Mouse (Mus musculus) ovary, postnatal 36 days (tissue): ENCODE data around the gene Ids.
"Not testable (repeated sequence)": the region's sequence is repeated elsewhere in the genome, so short reads cannot be mapped to it uniquely, and the experiment has no call there.

ENCODE experiments used
- DNase-seq: peaks from one replicate; pipeline ENCODE4 v3.0.0; 2022; ENCODE audit warnings: low spot score, mixed read lengths

The Ids gene

DNA sequence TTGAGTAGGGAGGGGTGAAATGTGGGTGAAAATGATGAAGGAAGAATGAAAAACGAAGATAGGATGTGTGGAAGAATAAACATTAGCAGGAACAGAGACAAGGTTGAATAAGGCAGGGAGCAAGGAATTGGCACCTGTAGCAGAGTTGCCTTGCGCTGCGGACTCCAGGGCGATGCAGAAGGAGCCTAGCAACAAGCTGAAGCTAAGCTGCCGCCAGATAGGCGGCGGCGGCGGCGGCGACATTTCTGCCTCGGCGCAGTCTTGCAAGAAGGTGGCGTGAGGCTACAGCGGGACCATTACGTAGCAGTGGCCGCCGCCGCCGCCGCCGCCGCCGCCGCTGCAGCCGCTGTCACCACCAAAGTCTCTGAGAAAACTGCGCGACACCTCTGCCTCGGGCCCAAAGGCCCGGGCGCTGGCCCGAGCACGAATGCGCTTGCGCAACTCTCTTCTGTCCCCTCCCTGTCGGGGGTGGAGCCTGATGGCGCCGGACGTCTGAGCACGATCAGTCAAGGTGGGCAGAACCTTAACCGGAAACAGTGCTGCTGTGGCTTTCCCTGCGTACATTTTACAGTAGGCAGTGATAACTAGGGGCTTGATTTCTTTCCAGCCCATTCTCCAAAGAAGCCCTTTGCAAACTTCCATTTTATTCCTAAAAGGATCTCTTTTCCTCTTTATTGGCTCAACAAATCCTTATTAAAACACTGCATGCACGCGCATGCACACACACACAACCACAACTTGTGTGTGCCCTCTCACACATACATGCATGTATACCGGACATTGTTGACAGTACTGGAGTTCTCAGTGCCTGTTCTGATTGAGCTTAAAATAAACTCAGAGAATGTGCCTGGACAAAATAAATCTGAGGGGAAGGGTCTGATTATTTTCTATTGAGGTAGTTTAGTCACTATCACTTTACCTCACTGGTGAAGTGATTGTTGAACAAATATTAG is at the start of gene Ids:
Gene Ids (minus strand): TSS at position 424 of the 953 bp plus-strand sequence.
- peak; percentile 82 for DNase-seq

DNA sequence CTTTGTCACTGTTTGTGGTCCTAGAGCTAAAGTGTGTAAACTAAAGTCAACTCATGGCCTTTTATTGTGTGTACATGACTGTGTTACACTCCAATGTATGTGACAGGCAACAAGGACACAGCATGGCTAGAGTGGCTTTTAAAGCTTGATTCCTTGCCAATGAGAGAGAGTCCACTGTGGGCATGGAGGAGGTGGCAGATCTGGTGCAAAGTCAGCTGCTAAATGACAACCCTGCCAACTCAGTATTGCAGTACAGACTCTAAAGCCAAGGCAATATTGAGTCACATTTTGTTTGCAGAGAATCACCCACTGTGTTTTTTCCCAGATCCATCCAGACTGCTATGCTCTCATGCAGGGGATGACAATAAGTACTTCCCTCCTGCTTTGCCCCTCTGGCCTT is 27.8 kb upstream of the Ids start:
- DNase-seq, result not testable (repeated sequence)

DNA sequence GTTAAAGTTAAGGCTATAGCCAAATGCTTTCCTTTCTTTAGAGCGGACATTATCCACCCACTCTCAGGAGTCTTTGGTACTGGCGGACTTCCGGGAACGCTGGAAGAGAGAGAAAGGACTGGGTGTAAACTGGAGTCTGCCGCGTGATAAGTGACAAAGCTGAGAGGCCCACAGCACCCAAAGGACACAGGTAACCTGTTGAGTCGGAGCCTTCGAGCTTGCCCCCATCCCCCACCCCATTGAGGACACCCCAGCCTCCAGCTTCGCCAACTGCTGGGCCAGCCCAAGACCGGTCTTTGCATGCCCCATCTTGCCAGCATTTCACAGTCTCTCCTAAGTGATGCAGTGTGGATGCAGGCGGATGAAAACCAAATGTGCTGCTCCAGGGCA is 21.1 kb upstream of the Ids start:
- DNase-seq, result peak; percentile 10

DNA sequence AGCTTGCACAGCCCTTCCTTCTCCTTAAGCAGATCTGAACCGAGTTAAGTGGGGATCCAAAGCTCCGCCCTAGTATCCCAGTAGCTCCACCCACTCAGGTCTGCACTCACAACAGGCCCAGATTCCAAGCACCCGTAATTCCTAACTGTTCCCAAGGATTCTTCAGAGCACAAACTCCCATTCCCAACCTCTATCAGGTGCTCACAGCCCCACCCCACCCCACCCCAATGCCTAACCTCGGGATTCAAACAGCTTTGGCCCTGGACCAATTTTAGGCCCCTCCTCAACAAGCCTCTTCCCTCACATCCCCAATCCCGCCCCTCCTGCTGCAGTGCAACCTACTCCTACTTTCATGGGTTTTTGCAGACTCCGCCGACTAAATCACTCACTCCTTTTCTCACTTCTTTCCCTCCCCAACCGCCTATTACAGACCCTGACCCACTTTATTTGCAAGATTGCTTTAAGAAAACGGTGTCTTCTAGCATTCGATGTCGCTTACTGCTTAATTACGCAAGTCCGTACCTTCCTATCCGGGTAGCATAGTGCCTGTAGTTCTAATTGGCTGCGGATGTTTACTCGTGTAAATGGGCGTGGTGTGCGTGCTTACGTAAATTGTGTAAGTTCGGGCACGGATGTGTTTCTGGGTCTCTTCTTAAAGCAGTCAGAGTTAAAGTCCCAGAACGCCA is 20.5 kb upstream of the Ids start, which contains the start of gene 1110012L19Rik:
Gene 1110012L19Rik (plus strand): TSS at position 602 of the 686 bp plus-strand sequence.
- peak; percentile 45 for DNase-seq

DNA sequence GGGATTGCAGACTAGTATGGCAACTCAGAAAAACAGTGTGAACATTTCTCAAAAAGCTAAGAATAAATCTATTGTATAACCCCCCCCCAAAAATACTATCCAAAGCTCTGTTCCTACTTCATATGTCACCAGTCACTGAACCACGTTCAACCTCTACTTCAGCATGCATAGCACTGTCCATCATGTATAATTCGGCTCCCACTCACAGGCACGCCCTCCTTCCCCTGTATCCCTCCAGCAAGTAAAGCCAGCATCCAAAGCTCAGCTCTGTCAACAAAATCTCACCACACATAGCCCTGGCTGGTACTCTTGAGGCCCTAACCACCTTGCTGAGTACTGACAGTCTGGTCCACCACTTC is 20.0 kb upstream of the Ids start:
- no peak for DNase-seq

DNA sequence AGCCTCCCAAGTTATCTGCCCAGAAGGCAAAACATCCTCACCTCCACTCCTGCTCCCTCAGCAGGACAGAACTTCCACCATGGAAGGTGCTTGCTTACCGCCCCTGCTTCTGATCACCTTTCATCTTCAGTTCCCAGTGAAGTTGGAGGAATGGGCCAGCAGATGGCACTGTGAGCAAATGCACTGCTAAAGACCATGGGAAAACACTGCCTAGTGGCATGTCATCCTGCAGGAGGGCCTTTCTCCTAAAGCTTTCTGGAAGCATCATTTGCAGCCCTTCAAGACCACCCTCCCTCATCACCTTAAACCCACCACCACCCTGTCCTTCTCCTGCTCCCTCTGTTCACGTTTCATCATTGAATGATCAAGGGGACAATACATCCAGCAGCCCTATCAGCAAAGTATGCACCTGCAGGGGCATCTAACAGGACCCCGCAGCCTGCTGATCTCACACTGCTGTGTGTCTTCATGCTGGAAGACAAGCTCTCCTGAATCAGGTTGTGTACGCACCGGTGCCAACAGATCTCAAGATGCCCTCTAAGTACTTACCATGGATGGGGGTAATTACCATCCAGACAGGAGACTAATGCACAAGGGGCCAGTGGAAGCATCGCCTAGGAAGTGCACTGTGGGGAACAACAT is 9.7 kb upstream of the Ids start:
- not testable (repeated sequence) for DNase-seq

DNA sequence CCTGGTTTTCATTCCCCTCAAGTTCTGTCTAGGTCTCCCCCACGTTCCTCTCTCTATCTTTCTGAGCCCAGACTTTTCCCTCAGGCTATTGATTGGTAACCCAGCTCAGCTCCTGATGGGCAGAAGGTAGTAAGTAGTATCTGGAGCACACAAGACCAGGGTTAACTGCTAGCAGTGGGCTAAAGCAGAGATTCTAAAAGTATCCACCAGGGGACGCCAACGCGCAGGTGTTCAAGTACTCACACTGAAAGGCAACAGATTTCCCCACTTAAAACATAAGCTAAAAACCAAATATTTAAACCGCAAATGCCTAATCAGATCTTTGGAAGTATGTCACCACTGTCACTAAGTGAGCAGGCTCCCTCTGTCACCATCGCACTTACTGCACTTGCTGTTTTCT is 4.9 kb upstream of the Ids start:
- DNase-seq, result not testable (repeated sequence)

DNA sequence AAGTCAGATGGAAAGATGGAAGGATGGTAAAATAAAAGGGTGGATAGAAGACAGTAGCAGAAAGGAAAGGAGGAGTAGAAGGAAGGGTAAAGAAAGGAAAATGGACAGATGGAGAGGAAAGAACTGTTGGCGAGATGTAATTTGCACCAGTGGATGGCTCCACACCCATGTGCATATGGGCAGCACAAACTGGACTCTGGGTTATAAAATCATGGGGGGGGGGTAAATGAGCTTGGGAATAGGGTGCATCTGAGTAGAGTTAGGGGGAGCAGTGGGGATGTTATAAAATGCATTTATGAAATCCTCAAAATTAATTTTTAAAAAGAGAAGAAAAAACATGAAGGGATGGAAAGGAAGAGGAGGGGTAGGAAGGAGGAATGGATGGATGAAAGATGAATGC is 682 bp downstream of the Ids start:
- no peak for DNase-seq

DNA sequence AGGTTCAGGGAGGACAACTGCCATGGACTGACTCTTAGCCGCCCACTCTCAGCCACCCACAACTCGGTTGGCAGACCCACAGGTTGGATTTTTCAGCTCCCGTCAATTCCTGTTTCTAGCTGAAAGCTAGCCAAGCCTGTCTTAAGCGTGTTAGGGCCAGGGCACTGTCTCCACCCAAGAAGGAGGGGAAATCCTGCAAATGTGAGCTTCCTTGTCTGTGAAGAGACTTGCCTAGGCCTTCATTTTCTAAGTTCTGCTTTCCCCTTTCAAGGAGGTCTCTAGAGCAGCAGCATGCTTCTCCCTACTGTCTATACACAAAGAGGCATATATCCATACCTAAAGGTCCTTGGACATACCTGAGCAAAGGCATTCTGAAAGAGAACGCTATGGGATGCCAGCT is 1.4 kb downstream of the Ids start:
- no peak for DNase-seq

DNA sequence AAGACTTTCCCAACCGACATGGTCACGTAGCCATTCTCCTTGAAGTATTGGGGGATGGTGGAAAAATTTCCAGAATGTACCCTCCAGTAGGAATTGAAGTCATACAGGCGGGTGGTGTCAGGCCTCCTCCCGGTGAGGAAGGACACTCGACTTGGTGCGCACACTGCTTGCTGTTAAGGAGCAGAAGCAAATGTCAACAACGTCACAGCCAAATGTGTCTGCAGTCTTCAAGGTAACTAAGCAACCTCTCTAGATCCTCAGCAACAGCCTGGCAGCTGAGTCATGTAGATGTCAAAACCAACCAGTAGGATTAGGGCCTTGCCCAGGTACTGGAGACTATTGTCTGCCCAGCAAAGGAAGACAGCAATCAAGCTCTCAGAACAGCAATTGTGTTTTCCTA is 1.9 kb downstream of the Ids start:
- DNase-seq, result no peak

DNA sequence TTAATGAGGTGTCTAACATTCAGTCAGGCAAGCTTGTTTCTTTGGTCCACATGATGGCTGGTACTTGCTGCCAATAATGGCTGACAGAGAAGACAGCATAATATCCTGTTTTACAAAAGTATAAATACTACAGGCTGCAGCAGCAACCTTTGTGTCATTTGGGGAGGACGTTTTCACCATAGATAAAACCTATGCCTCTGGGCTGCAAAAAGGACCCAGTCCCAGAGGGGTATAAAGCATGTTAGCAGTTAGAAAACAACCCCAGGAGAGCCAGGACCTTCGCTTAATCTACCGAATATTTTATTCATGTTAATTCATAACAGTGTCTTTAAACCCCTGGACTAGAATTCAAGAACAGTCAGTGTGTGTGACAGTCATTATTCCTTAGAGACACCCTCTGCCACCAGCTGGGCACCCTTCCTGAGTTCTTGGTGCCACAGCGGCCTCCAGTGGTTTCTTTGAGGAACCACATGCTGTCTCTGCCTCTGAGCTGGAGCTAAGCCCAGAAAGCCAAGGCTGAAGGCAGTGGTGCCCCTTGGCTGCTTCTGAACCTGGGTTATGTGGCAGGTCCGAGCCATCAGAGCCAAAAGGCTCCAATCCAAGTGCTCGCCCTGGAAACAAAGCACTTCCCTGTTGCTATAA is 34.6 kb downstream of the Ids start:
- DNase-seq, result peak; percentile 59

DNA sequence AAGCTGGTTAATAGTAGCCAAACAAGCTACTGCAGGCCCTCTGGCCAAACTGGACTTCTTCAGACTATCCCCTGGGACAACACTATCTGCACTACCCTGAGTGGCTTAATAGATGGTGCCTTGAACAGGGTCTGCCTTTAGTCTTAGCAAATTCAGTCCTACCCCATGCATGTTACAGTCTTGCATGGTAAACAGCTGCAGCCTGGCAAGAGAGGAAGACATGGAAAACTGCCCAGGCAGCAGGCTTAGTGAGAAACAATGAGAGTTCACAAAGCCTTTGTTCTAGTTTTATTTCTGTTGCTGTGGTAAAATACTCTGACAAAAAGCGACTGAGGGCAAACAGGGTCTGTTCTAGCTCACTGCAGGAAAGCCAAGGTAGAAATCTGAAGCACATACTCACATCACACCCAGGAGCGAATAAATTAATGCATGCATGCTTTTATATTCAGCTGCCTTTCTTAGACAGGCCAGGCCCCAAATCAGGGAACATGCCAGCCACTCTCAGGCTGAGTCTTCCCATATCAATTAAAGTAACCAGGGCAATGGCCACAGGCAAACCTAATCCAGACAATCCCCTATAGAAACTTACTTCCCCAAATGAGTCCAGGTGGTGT is 36.2 kb downstream of the Ids start:
- no peak for DNase-seq

DNA sequence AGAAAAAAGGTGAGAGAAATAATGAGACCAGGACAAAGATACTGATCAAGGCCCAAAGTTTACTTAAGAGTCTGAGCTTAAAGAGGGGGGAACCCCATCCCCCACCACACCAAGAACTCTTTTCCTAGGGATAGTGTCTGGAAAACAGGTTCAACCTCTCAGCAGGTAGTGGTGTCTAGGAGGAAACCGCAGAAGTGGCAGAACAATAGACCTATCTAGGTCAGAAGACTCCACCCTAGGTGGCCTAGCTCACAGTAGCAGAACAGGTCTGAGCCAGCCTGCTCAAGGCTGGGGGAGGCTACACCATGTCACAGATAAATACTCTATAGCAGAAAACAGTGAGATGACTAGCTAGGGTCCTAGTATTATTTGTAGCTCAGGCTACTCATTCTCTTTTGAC is 37.2 kb downstream of the Ids start:
- no peak for DNase-seq

DNA sequence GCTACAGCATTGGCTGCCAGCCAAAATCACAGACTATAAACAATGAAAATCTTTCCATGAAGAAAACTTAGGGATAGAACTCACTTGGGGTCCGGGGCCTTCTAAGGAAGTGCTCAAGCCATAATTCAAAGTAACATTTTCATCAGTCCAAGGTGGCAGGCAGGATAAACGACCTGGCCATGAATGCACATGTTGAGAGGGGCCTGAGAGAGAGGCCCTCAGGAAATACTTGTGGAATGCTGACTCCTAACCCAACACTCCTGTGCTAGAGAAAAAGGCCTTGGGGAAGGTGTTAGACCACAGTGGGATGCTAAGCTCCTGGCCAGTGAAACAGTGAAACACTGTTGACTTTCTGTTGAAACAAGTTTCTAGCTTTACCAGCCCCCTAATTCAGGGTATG is 45.6 kb downstream of the Ids start:
- no peak for DNase-seq

DNA sequence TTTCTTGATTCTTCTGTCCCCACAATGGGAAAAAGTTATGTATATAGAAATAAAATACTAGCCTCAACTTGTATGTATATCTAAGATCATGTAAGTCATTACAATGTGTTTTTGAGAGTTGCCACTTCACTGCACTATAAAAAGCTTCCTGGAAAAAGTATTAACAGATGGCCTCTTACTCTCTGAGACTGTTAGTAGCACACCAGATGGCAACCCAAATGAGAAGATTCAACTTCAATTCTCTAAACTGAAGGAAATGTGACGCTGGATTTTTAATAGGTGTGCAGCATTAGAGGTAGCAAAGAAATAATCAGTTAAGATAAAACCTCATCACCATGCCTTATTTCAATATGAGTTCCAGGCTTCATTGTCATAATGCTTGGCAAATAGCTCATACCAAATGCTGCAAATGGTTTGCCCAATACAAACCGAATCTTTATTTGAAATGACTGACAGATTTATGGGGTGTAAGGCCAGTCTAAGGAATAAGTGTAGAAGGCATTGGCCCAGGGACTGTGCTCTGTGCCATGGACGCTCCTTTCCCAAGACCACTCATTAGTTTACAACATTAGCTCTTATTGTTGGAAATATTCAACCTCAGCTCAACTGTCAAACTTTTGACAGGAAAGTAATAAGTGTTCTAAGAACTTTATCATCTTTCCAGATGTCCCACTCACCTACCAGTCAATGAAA is 49.8 kb downstream of the Ids start:
- DNase-seq, result no peak
